In the genomic region with DNA sequence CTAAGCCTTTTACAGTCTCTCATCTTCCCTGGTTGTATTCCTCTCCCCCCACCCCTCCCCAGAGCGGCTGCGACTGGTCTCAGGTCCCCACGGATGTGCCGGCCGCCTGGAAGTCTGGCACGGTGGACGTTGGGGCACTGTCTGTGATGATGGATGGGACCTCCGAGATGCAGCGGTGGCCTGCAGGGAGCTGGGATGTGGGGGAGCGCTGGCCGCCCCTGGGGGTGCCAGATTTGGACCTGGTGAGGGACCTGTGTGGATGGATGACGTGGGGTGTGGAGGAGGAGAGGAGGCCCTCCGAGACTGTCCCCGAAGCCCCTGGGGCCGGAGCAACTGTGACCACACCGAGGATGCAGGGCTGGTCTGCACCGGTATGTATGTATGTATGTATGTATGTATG, we compare ENCODE assay signal across 18 mouse cellular contexts. TPM values are rescaled to one million over a fixed set of nuclear protein-coding genes. Genes with fewer than 3 reads are reported as not detected.
DNase-seq lines count a peak whose midpoint lies in the region; ATAC-seq lines count a peak whose summit lies in the region.
"Had no signal": no experiment of that assay in that cellular context is flagged by ENCODE, and none has a peak within 500 bp of the region (broad histone marks: within the 10 kb centered on the region; RNA-seq: fewer than 3 reads in every experiment).

No protein-coding gene starts in this region.

- no peak for ATAC-seq in hindbrain, embryonic 16.5 days
- no peak for ATAC-seq in hindbrain, embryonic 14.5 days (ENCODE audit: low FRiP score)
- no peak for ATAC-seq in lung, embryonic 16.5 days (ENCODE audit: low read depth)
- ATAC-seq: forebrain, embryonic 14.5 days had no signal

- H3K4me3 ChIP-seq in hindbrain, embryonic 16.5 days (ENCODE audit: low read length) = no peak overlapping the region
- no peak overlapping the region for H3K4me3 ChIP-seq in hindbrain, embryonic 14.5 days (replicated peaks; ENCODE audit: low read length)
- peak overlapping the region; percentile 27 for H3K4me3 ChIP-seq in lung, embryonic 16.5 days (ENCODE audit: low read length)
- no peak overlapping the region for H3K4me3 ChIP-seq in limb, embryonic 10.5 days
- H3K4me3 ChIP-seq: embryonic facial prominence, embryonic 12.5 days; heart, embryonic 10.5 days; hindbrain, embryonic 15.5 days; limb, embryonic 15.5 days; liver, embryonic 15.5 days had no signal

- WGBS in hindbrain, embryonic 16.5 days = 71% methylated on average over 17 of the region's 17 CpGs
- WGBS in hindbrain, embryonic 14.5 days = 67% methylated on average over 16 of the region's 17 CpGs
- 48% methylated on average over 15 of the region's 17 CpGs for WGBS in lung, embryonic 16.5 days
- 61% methylated on average over 17 of the region's 17 CpGs for WGBS in limb, embryonic 10.5 days

- DNase-seq in hindbrain, embryonic 14.5 days (ENCODE audit: low spot score) = no peak
- DNase-seq in lung, postnatal 14 days = no peak
- DNase-seq in limb, embryonic 10.5 days (ENCODE audit: low spot score) = no peak
- DNase-seq in right cerebral cortex, postnatal 25 days = no peak
- DNase-seq in cerebellum, adult 9-10 months = no peak
- DNase-seq: cerebellum, adult 8-10 months had no signal

- no peaks in the 10 kb centered on the region for H3K36me3 ChIP-seq in hindbrain, embryonic 16.5 days (ENCODE audit: control insufficient read depth, insufficient read depth, low read length)
- no peaks in the 10 kb centered on the region for H3K36me3 ChIP-seq in hindbrain, embryonic 14.5 days (replicated peaks; ENCODE audit: control insufficient read depth, insufficient read depth)
- H3K36me3 ChIP-seq in lung, embryonic 16.5 days (ENCODE audit: control insufficient read depth, insufficient read depth, low read length) = no peaks in the 10 kb centered on the region
- no peaks in the 10 kb centered on the region for H3K36me3 ChIP-seq in limb, embryonic 10.5 days
- H3K36me3 ChIP-seq: embryonic facial prominence, embryonic 12.5 days; heart, embryonic 10.5 days; hindbrain, embryonic 15.5 days; limb, embryonic 15.5 days; liver, embryonic 15.5 days had no signal

- no peak overlapping the region for H3K4me2 ChIP-seq in hindbrain, embryonic 16.5 days (ENCODE audit: low read length)
- H3K4me2 ChIP-seq in hindbrain, embryonic 14.5 days (replicated peaks) = no peak overlapping the region
- H3K4me2 ChIP-seq in lung, embryonic 16.5 days (ENCODE audit: low read depth, low read length) = peak overlapping the region; percentile 18
- H3K4me2 ChIP-seq: embryonic facial prominence, embryonic 12.5 days; hindbrain, embryonic 15.5 days; limb, embryonic 15.5 days; liver, embryonic 15.5 days; midbrain, embryonic 11.5 days had no signal

- H3K27me3 ChIP-seq in hindbrain, embryonic 16.5 days (replicated peaks; ENCODE audit: control insufficient read depth, insufficient read depth, low read length) = no peaks in the 10 kb centered on the region
- no peaks in the 10 kb centered on the region for H3K27me3 ChIP-seq in hindbrain, embryonic 14.5 days (ENCODE audit: control insufficient read depth, insufficient read depth, low read length)
- H3K27me3 ChIP-seq in lung, embryonic 16.5 days (ENCODE audit: control insufficient read depth, insufficient read depth, low read depth, low read length) = no peaks in the 10 kb centered on the region
- H3K27me3 ChIP-seq in limb, embryonic 10.5 days (ENCODE audit: low read depth, poor library complexity, severe bottlenecking) = no peaks in the 10 kb centered on the region
- H3K27me3 ChIP-seq: embryonic facial prominence, embryonic 12.5 days; hindbrain, embryonic 15.5 days; limb, embryonic 15.5 days had no signal

- H3K4me1 ChIP-seq in hindbrain, embryonic 16.5 days (ENCODE audit: control insufficient read depth, insufficient read depth, low read depth, low read length) = peaks cover 24% of the 10 kb centered on the region
- peaks cover 28% of the 10 kb centered on the region for H3K4me1 ChIP-seq in hindbrain, embryonic 14.5 days (replicated peaks; ENCODE audit: control insufficient read depth, insufficient read depth, low read length)
- peaks cover 26% of the 10 kb centered on the region for H3K4me1 ChIP-seq in lung, embryonic 16.5 days (replicated peaks; ENCODE audit: control insufficient read depth, insufficient read depth, low read length)
- peaks cover 51% of the 10 kb centered on the region for H3K4me1 ChIP-seq in limb, embryonic 10.5 days

- no peak overlapping the region for H3K27ac ChIP-seq in hindbrain, embryonic 16.5 days (ENCODE audit: low read depth, low read length)
- no peak overlapping the region for H3K27ac ChIP-seq in hindbrain, embryonic 14.5 days
- H3K27ac ChIP-seq in lung, embryonic 16.5 days (ENCODE audit: low read length) = no peak overlapping the region
- peak overlapping the region; percentile 39; the same call in 1 of the 2 replicates for H3K27ac ChIP-seq in limb, embryonic 10.5 days
- H3K27ac ChIP-seq: embryonic facial prominence, embryonic 12.5 days; heart, embryonic 10.5 days; hindbrain, embryonic 15.5 days; limb, embryonic 15.5 days; liver, embryonic 15.5 days had no signal

- H3K9ac ChIP-seq in hindbrain, embryonic 16.5 days (ENCODE audit: low read depth, low read length) = peak overlapping the region; percentile 27; the same call in 1 of the 2 replicates
- H3K9ac ChIP-seq in hindbrain, embryonic 14.5 days = no peak overlapping the region
- peak overlapping the region; percentile 49; the same call in 1 of the 2 replicates for H3K9ac ChIP-seq in lung, embryonic 16.5 days (ENCODE audit: low read length)
- H3K9ac ChIP-seq: embryonic facial prominence, embryonic 12.5 days; hindbrain, embryonic 15.5 days; limb, embryonic 15.5 days; liver, embryonic 15.5 days had no signal

- H3K9me3 ChIP-seq in hindbrain, embryonic 16.5 days (ENCODE audit: control insufficient read depth, low read length) = no peaks in the 10 kb centered on the region
- H3K9me3 ChIP-seq in hindbrain, embryonic 14.5 days (ENCODE audit: control insufficient read depth, low read length) = no peaks in the 10 kb centered on the region
- H3K9me3 ChIP-seq in lung, embryonic 16.5 days (ENCODE audit: control insufficient read depth, low read length) = no peaks in the 10 kb centered on the region
- no peaks in the 10 kb centered on the region for H3K9me3 ChIP-seq in limb, embryonic 10.5 days (replicated peaks)
- H3K9me3 ChIP-seq: embryonic facial prominence, embryonic 12.5 days; heart, embryonic 10.5 days; hindbrain, embryonic 15.5 days; limb, embryonic 15.5 days; liver, embryonic 15.5 days had no signal

RNA-seq across cellular contexts. Expression of gene Ssc5d, which starts 2.7 kb away (rescaled TPM):
- polyA plus RNA-seq in hindbrain, embryonic 16.5 days (2015; fragmentation: Nextera tagmentation; extraction: Ambion mirVana) = 1.1 and 2.4 TPM in 2 replicates
- polyA plus RNA-seq in hindbrain, embryonic 14.5 days (2014; fragmentation: Nextera tagmentation; extraction: Ambion mirVana) = 0.74 and 0.82 TPM in 2 replicates
- polyA plus RNA-seq in lung, embryonic 16.5 days (2015; fragmentation: Nextera tagmentation; extraction: Ambion mirVana) = 2.1 and 2.4 TPM in 2 replicates
- polyA plus RNA-seq in limb, embryonic 10.5 days (2016; fragmentation: Nextera tagmentation; extraction: Ambion mirVana) = 0.95 and 2.0 TPM in 2 replicates

RNA-seq across cellular contexts. Expression of gene Nat14, which starts 6.5 kb away (rescaled TPM):
- polyA plus RNA-seq in hindbrain, embryonic 16.5 days (2015; fragmentation: Nextera tagmentation; extraction: Ambion mirVana) = 35.2 and 39.3 TPM in 2 replicates
- 23.3 and 23.6 TPM in 2 replicates for polyA plus RNA-seq in hindbrain, embryonic 14.5 days (2014; fragmentation: Nextera tagmentation; extraction: Ambion mirVana)
- polyA plus RNA-seq in lung, embryonic 16.5 days (2015; fragmentation: Nextera tagmentation; extraction: Ambion mirVana) = 2.5 and 2.7 TPM in 2 replicates
- 2.8 and 4.9 TPM in 2 replicates for polyA plus RNA-seq in limb, embryonic 10.5 days (2016; fragmentation: Nextera tagmentation; extraction: Ambion mirVana)

RNA-seq across cellular contexts. Expression of gene Zfp628, which starts 13.3 kb away (rescaled TPM):
- polyA plus RNA-seq in hindbrain, embryonic 16.5 days (2015; fragmentation: Nextera tagmentation; extraction: Ambion mirVana) = 3.2 and 4.2 TPM in 2 replicates
- 3.6 and 4.2 TPM in 2 replicates for polyA plus RNA-seq in hindbrain, embryonic 14.5 days (2014; fragmentation: Nextera tagmentation; extraction: Ambion mirVana)
- 3.4 and 3.7 TPM in 2 replicates for polyA plus RNA-seq in lung, embryonic 16.5 days (2015; fragmentation: Nextera tagmentation; extraction: Ambion mirVana)
- 4.2 and 5.1 TPM in 2 replicates for polyA plus RNA-seq in limb, embryonic 10.5 days (2016; fragmentation: Nextera tagmentation; extraction: Ambion mirVana)

RNA-seq across cellular contexts. Expression of gene Gm36210, which starts 22.0 kb away (rescaled TPM):
- 0.48 and 0.52 TPM in 2 replicates for polyA plus RNA-seq in hindbrain, embryonic 16.5 days (2015; fragmentation: Nextera tagmentation; extraction: Ambion mirVana)
- 0.25 and 0.43 TPM in 2 replicates for polyA plus RNA-seq in hindbrain, embryonic 14.5 days (2014; fragmentation: Nextera tagmentation; extraction: Ambion mirVana)
- polyA plus RNA-seq in lung, embryonic 16.5 days (2015; fragmentation: Nextera tagmentation; extraction: Ambion mirVana) = 0.21 TPM in 1 of 2 replicates, not detected in the other
- polyA plus RNA-seq in limb, embryonic 10.5 days (2016; fragmentation: Nextera tagmentation; extraction: Ambion mirVana) = not detected in 2 replicates
- polyA plus RNA-seq: C2C12; embryonic facial prominence, embryonic 12.5 days; limb, embryonic 15.5 days; liver, embryonic 15.5 days; midbrain, embryonic 11.5 days; stomach, embryonic 14.5 days had no signal

RNA-seq across cellular contexts. Expression of gene Sbk2, which starts 35.9 kb away (rescaled TPM):
- polyA plus RNA-seq in hindbrain, embryonic 16.5 days (2015; fragmentation: Nextera tagmentation; extraction: Ambion mirVana) = 0.14 TPM in 1 of 2 replicates, not detected in the other
- polyA plus RNA-seq in hindbrain, embryonic 14.5 days (2014; fragmentation: Nextera tagmentation; extraction: Ambion mirVana) = 0.21 TPM in 1 of 2 replicates, not detected in the other
- polyA plus RNA-seq in lung, embryonic 16.5 days (2015; fragmentation: Nextera tagmentation; extraction: Ambion mirVana) = 0.85 and 1.0 TPM in 2 replicates
- polyA plus RNA-seq in limb, embryonic 10.5 days (2016; fragmentation: Nextera tagmentation; extraction: Ambion mirVana) = 0.10 and 0.18 TPM in 2 replicates
- polyA plus RNA-seq: forebrain, embryonic 14.5 days; liver, embryonic 15.5 days; midbrain, embryonic 11.5 days; neural tube, embryonic 11.5 days had no signal
